Mouse (Mus musculus): ENCODE data around the gene Nudt4.

The Nudt4 gene

DNA sequence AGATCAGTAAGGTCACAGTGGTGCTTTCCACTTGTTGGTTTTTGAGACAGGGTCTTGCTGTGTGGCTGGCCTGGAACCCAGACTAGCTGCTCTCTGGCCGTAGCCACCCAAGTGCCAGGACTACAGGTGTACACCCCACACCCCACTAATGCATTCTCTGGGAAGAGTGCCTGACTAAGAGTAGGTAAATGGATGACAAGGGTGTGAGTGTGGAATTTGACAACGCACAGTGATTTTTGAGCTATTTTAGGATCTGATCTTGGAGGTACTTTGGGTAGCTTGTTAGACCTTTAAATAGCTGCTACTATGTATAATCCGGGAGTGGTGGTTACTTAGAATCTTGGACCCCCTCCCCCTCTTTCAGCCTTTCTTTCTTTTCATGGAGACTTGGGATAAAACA is 24.7 kb downstream of the Nudt4 start:
- DNase-seq (ENCODE audit: low read depth, low spot score) = no peak

DNA sequence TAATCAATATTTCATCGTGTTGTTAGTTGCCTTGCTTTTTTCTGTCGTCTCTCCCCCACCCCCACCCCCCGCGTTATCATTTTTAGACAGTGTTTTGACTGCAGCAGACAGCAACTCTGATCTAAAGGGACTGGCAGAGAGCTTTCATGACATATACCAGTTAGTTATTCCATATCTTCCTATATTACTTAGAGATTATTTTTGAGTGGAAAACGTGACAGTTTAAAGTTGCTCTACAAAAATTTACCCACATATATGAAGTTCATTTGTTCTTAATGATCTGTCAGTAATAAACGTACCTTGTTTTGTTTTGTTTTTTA is 27.8 kb downstream of the Nudt4 start:
- no peak for DNase-seq (ENCODE audit: low read depth, low spot score)

DNA sequence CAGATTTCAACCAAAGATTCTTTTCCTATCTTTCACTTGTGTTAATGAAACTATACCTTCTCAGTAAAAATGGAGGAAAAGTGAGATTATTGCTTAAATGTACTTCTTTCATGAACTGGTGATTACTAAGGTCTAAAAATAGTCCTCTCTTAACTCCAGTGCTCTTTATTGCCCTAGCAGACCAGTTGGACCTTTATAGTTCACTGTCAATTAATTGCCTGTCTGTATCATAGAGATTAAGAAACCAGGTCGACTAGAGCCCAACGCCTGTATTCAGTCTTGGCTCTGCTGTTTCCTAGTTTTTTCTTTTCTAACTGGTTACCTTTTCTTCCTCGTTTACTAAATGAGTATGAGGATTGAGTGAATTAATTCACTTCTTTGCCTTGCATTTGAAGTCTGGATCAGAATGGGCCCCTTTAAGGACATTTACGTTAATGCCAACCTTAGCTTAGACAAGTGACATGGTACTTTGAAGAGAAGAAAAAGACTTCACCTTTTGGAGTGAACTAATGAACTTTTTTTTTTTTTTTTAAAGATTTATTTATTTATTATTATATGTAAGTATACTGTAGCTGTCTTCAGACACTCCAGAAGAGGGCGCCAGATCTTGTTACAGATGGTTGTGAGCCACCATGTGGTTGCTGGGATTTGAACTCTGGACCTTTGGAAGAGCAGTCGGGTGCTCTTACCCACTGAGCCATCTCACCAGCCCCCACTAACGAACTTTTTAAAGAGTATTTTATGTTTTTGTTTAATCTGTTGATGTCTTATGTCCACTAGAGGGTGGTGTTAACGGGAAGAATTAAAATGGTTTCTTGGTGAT is 28.3 kb downstream of the Nudt4 start:
- DNase-seq (ENCODE audit: low read depth, low spot score) = no peak

DNA sequence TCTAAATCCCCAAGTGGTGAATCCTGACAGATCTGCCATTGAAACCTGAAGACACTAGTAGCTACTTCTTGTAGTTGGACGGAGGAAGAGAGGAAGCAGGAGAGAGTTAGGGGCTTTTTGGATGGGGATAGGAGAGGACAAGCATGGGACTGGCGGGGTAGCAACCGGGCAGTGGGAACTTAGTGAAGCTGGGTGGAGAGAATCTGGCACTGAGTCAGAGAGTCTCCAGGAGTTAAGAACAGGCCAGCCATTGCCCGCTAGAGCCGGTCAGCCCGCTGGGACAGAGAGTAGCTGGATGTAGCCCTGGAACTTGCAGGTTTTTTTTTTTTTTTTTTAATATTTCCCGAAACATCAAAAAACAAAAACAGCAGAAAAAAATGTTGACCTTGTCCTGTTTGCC is 30.6 kb downstream of the Nudt4 start:
- DNase-seq (ENCODE audit: low read depth, low spot score) = no peak

DNA sequence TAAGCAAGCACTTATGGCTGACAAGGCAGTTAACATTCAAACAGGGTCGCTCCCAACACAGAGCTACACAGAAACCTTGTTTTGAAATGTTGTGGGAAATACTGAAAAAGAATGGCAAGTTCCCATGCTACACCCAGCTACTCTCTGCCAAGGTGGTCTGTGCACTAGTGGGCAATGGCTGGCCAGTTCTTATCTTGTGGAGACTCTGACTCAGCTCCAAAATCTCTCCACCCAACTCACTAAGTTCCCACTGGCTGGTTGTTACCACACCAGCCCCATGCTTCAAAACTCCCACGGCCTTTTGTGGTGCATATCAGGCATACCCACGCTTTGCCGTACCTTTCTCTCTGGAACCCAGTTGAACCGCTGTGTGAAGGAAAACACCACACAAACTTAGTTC is 31.0 kb downstream of the Nudt4 start:
- DNase-seq (ENCODE audit: low read depth, low spot score) = no peak

DNA sequence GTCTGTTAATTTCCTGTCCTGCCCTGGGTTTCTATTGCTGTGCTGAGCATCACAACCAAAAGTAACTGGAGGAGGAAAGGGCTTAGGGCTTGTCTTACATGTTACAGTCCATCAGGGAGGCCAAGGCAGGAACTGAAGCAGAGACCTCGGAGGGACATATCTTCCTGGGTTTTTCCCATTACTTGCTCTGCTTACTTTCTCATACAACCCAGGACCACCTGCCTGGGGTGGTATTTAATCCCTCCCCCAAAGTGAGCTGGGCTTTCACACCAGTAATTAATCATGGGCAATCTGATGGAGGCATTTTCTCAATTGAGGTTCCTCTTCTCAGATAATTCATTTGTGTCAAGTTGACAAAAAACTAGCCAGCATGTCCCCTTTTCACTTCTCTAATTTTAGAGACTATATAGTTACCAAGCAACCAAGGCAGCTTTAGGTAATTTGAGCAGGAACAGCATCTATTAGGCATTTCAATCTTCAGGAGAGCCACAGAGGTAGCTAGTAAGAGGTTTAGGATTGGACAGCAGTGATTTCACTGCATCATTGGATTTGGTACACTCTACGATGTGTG is 33.3 kb downstream of the Nudt4 start:
- DNase-seq (ENCODE audit: low read depth, low spot score) = no peak

DNA sequence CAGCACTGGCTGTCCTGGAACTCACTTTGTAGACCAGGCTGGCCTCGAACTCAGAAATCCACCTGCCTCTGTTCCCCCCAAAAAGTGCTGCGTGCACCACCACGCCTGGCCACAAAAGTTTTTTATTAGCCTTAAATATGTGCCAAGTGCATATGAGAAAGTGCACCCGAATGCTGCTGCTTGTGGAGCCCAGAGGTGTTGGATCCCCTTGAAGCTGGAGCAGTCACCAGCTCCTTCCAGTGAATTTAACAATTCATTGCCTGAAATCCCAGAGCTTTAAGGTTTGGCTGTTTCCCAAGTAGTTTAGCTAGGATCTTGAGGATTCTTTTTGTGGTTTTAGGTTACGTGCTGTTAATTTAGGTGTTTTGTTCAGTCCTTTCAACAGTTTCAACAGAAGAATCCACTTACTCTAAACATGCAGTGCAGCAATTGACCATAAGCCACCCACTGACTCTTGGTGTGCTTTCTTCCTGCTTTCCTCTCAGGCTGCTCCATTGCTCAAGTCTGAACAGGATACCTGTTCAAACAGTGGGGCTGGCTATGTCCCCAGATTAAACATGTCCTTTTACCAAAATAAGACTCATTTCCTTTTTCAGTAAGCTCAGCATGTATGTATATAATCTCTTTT is 37.3 kb downstream of the Nudt4 start:
- no peak for DNase-seq (ENCODE audit: low read depth, low spot score)

DNA sequence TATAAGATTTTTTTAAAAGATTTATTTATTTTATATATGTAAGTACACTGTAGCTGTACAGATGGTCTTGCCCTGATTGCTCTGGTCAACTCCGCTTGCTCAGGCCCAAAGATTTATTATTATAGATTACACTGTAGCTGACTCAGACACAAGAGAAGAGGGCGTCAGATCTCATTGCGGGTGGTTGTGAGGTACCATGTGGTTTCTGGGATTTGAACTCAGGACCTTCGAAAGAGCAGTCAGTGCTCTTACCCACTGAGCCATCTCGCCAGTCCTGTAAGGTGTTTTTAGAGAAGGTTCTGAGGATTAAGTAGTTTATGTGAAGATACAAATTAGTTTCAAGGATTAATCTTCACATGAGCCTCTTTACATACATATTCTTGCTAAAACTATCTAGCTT is 38.1 kb downstream of the Nudt4 start:
- no peak for DNase-seq (ENCODE audit: low read depth, low spot score)

DNA sequence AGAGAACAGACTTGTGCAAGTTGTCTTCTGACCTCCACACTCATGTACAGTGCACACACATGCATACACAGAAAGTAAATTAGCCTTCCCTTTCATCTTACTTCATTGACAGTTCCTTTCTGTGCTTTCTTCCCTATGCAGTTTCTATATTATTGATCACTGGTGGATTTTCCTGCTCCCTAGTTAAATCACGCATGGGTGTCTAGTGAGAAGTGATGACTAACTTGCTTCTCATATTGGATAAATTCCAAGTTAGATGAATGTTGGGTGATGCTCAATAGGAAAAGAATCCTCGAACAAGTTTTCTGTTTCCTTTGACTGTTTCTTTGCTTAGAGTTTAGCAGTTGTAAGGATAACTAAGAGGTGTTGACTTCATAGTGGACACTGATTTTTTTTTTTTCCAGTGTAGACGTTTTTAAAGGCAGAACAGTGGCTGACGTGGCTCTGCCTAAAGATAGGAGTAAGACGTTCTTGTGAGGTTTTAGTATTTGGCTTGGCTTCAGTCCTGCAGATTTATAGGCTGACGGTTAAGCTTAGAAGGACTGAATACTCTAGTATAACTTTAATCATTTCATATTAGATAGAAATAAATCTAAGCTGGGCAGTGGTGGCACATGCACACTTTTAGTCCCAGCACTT is 38.8 kb downstream of the Nudt4 start:
- no peak for DNase-seq (ENCODE audit: low read depth, low spot score)

DNA sequence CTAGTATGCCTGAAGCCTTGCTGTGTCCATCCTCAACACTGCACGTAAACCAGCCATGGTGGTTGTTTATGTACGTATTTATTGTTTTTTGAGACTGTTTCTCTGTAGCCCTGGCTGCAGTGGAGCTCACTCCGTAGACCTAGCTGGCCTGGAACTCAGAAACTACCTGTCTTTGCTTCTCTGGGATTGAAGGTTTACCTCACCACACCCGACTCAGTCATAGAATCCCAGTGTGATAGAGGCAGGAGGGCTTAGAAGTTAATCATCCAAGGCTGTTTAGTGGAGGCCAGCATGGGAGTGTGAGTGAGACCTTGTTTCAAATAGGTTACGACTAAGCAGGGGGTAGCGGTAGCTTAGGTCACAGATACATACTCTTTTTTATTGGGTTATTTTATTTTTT is 46.3 kb downstream of the Nudt4 start:
- DNase-seq (ENCODE audit: low read depth, low spot score) = no peak

DNA sequence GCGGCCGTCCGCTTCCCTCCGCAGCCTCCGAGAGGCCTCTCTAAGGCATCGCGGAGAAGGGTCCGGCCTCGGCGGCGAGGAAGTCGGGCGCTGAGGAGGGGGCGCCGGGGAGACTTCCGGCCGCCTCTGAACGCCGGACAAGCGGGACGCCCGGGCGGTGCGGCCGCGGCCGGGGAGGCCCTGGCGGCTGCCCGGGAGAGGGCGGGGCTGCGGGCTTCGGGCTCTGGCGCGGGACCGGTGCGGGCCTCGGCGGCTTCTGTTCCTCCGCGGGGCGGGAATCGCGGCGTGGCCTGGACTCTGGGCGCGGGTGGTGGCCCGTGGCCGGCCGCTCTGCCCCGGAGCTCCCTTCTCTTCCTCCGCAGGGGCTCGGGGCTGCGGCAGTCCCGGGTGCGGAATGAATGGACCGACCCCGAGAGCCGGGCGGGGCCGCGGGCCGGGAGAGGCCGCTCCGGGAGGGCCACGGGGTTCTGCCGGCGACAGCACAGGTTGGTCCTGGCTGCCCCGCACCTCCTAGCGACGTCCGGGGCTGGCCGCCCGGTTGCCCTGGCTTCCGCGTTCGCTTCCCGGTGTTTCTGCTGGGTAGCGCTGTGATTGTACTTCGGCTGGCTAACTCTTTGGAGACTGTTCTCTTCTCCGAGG is 48.5 kb downstream of the Nudt4 start:
- no peak for DNase-seq (ENCODE audit: low read depth, low spot score)

DNA sequence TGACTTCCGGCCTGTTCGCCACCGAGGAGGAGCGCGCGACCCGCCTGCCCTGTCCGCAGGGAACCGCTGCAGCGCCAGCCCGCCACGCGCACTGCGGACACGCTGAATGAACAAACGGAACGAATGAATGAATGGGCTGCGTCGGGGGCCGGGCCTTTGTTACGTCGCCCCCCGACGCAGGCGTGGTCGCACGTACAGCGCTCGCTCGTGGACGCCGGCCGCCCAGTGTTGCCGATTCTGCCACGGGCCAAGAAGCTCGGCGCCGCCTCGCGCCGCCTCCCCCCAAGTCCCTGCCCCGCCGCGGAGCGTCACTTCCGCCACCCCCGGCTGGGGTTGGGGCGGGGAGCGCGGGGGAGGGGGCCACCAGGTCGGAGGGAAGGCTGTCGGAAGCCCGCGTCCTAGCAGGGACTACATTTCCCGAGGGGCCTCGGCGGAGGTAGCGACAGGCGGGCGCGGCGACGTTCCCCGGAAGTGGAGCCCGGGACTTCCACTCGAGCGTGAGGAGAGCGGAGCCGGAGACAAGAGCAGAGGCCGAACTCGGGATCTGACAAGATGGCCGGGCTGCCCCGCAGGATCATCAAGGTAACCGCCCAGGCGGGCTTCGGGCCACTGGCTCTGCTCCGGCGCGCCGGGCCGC is 49.2 kb downstream of the Nudt4 start, which contains the start of gene Ube2n:
Gene Ube2n (plus strand): TSS at position 490 of the 637 bp plus-strand sequence.
- DNase-seq (ENCODE audit: low read depth, low spot score) = peak; percentile 93

DNA sequence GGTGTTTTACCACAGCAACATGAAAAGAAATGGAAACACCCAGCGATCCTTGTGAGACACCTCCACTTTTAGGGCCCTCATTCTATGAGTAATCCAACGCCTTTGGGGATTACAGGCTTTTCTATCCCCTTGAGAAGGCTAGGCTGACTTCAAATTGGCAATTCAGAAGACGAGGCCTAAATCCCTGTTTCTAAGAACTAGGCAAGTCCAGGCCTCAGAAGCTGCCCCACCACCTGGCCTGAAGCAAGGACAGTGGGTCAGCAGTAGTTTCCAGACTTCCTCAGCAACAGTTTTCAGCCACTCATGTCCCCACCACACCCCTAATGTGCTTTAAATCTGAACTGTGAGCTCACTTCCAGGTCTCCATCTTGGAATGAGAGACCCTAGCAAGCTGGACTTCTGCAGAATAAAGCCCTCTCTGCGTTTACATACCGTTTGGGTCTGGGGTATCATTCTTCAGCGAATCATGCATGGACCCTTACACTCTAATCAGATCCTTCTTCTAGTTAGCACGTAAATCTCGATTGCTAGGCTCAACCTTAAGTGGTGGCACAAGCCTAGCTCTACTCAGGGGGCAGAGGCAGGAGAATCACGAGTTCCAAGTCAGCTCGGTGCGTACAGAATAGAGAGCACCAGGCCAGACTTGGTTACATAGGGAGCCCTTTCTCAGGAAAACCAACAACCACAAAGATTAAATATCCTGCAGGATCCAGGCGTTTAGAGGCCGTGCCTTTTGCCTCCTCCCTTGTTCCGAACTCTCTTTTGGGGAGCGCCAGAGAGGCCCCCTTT is 50.0 kb downstream of the Nudt4 start:
- DNase-seq (ENCODE audit: low read depth, low spot score) = no peak

DNA sequence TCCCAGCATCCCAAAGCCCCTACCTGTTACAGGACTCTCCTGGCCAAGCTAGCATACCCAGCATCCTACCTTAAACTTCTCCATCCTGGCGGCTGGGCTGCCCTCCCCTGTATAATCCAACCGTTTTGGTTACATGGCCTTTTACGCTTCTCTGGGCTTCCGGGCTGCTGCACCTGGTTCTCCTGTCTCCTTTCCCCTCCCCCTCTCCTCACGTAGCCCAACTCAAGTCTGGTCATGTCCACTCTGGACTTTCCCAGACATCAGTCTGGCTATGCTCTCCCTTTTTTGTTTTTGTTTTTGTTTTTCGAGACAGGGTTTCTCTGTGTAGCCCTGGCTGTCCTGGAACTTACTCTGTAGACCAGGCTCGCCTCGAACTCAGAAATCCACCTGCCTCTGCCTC is 51.3 kb downstream of the Nudt4 start:
- no peak for DNase-seq (ENCODE audit: low read depth, low spot score)

DNA sequence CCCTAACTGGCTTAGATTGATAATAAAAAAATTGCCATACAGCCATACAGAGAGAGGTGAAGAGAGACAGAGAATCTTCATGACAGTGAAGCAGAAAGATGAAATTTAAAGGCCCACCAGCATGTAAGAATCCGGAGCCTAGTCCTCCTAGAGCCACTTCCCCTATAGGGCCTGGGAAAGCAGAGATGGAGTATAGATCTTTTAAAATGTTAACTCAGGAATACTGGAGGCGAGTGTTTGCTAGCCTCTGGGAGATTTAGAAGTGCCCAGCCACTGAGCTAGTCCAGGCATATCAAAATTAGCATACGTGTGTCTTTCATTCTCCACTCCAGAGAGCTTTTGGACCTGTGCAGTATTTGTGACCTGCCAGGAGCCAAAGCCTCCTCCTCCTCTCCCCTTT is 54.7 kb downstream of the Nudt4 start:
- DNase-seq (ENCODE audit: low read depth, low spot score) = no peak

DNA sequence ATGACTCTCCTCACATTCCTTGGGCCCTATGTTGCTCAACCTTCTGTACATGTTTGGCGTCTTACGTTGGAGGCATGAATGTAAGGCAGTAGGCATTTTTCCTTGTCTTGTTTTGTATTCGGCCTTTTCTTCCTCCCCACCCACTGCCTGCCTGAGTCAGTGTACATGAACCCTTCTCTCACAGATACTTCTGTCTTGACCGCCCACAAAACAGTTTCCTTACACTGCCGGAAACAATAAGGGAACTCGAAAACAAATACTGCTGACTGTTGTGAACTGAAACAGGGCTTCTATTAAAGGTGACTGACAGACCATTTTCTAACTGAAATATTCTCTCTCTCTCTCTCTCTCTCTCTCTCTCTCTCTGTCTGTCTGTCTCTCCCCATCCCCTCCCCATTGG is 55.2 kb downstream of the Nudt4 start:
- DNase-seq (ENCODE audit: low read depth, low spot score) = no peak

DNA sequence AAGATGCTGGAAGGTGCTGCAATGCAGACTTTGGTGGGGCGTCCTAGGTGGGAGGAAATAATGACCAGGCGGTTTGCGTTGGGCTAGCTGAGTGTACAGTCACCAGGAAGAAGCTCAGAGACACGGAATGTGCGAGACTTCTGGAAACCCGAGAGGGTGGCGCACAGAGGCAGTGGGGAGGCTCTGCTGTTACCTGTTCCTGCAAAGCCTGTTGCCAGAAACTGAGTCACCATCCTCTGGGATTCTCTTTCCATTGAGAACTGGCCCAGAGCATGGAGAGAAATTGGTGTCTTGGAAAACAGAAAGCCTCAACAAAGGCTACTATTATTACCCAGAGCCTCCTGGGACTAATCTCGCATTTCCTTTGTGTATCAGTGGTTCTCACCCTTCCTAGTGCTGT is 55.8 kb downstream of the Nudt4 start:
- DNase-seq (ENCODE audit: low read depth, low spot score) = no peak

DNA sequence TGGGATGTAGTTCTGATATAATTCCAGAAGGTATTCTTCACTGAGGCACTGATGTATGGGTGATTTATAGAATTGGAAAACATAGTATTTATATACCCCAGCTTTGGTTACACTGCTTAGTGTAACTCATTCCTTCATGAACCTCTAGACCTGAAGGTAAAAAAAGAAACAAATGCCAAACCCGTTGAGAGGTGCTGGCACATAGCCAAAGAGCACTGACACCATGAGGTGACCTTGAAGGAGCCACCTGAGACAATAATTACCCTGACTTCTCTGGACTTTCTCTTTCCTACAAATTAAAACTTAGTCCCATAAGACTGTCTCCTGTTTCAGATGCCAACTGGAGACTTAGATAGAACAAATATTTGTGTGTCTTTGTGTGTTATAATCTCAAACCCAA is 59.6 kb downstream of the Nudt4 start:
- no peak for DNase-seq (ENCODE audit: low read depth, low spot score)

DNA sequence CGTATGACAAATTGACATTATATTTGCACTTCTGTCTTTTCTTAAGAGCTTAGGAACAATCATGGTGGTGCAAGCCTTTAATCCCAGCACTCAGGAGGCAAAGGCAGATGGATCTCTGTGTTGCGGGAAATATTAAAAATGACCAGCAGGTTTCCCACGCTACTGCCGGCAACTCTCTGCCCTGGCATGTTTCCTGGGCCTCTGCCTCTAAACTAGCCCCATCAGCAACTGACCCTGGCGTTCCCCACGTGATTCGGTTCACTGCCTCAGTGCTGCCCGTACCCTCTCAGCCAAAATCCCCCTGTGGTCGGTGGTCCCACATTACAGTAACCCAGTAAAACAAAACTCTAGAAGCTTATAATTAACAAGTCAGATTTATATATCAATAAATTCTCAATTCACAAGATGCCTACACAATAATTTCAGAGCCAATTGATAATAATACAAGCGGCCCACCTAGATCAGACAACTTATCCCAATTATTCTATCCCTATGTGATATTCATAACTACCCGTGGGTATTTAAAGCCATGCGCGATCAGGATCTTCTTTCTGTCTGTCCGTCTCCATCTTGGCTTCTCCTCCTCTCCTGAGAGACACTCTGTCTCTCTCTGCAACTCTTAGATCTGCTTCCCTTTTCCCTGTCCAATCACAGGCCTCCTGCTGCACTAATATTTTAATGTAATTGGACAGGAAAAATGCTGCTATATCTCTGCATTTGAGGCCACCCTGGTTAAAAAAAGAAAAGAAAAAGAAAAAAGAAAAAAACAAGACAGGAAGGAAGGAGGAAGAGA is 60.3 kb downstream of the Nudt4 start:
- DNase-seq (ENCODE audit: low read depth, low spot score) = no peak

DNA sequence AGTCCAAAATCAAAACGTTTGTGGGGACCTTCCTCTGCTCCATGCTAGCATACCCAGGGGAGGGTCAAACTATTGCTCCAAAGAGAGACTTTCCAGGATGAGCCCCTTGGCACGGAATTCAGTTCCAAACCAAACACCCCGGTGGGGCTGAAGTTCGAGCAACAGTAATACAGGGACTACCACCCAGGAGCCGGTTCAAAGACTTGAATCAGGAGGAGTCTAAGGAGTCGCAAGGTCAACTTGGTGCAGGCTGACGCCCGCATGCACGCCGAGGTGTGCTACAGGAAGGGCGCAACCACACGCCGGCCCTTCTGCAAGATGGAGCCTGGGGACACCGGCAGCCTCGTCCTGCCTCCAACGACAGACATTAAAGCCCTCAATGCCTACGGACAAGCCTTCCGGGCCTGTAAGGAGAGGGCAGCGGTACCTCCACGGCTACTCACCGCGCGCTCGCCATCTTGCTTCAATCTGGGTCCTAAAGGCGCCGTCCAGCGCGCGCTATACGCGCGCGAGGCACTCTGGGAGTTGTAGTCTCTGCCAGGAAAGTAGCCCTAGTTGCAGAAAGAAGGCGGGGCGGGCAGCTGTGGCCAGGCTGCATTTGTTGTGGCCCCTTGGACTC is 62.4 kb downstream of the Nudt4 start, which contains the start of gene Mrpl42:
Gene Mrpl42 (minus strand): TSS at position 478 of the 619 bp plus-strand sequence.
- peak; percentile 76 for DNase-seq (ENCODE audit: low read depth, low spot score)
